Mouse (Mus musculus) liver, embryonic 12.5 days (tissue): ENCODE measurements at regions not wholly inside any gene's neighbourhood (a gene's known extent, or its start where the extent isn't known, plus 50 kb on each side); places are given as distances from the start of the nearest gene placed in this dataset.

Experiments used
- ATAC-seq: fragments of 200-750 bp; cut with Nextera tagmentation; 2 replicates; pipeline ENCODE4 v1.8.0; 2017; ENCODE audit warnings: moderate number of reproducible peaks, mild to moderate bottlenecking, moderate library complexity
- H3K27ac ChIP-seq: fragments of 300-500 bp; sonication (generic); 2 replicates; pipeline ENCODE4 v1.5.1; 2016; ENCODE audit warnings: mild to moderate bottlenecking
- H3K27me3 ChIP-seq: fragments of 300-500 bp; sonication (generic); replicated peaks from 2 replicates; pipeline ENCODE4 v1.6.1; 2016; ENCODE audit warnings: mild to moderate bottlenecking, moderate library complexity
- H3K36me3 ChIP-seq: fragments of 300-500 bp; sonication (generic); 2 replicates; pipeline ENCODE4 v1.6.1; 2016; ENCODE audit warnings: mild to moderate bottlenecking, moderate library complexity
- H3K4me1 ChIP-seq: fragments of 300-500 bp; sonication (generic); 2 replicates; pipeline ENCODE4 v1.6.1; 2016
- H3K4me2 ChIP-seq: fragments of 300-500 bp; sonication (generic); 2 replicates; pipeline ENCODE4 v1.6.1; 2016; ENCODE audit warnings: mild to moderate bottlenecking, moderate library complexity
- H3K4me3 ChIP-seq: fragments of 300-500 bp; sonication (generic); 2 replicates; pipeline ENCODE4 v1.5.1; 2016; ENCODE audit warnings: mild to moderate bottlenecking, moderate library complexity
- H3K9ac ChIP-seq: fragments of 300-500 bp; sonication (generic); 2 replicates; pipeline ENCODE4 v1.6.1; 2016; ENCODE audit warnings: mild to moderate bottlenecking, moderate library complexity
- H3K9me3 ChIP-seq: fragments of 300-500 bp; sonication (generic); replicated peaks from 2 replicates; pipeline ENCODE4 v1.6.1; 2016; ENCODE audit warnings: mild to moderate bottlenecking, moderate library complexity
- WGBS: fragments of 180-500 bp; shearing (Covaris S2); methylation state at CpG from one replicate; pipeline ENCODE4 v1.1.7; 2016; ENCODE audit not compliant: insufficient replicate concordance; 5-methylcytosine and 5-hydroxymethylcytosine counted together

DNA sequence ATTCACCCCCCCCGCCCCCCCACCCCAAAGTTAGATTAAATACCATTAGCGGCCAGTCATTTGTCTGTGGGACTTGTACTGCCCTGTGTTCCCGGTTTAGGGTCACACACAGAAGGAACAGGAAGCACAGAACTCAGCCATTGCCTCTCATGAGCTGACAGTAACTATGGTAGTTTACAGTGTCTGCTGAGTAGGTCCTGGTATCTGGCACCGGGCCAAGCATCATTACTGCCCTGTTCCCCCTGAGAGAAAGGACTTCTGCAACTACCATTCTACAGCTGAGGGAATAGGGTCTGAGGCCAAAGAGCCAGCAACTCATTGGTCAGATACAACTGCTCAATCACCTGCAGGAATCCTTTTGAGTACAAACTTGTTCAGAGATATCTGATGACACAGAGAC is 111.4 kb upstream of the Jun start:
- ATAC-seq = no peak
- Histone ChIP-seq H3K36me3 (no peaks in the 10 kb centered on the region), H3K9me3 (no peaks in the 10 kb centered on the region), H3K27ac (peak overlapping the region; percentile 81; the same call in 1 of the 2 replicates), H3K4me1 (peaks cover 46% of the 10 kb centered on the region), H3K4me2 (no peak overlapping the region), H3K4me3 (no peak overlapping the region), H3K27me3 (no peaks in the 10 kb centered on the region), H3K9ac (no peak overlapping the region)
- 62% methylated on average over 4 of the region's 4 CpGs for WGBS

DNA sequence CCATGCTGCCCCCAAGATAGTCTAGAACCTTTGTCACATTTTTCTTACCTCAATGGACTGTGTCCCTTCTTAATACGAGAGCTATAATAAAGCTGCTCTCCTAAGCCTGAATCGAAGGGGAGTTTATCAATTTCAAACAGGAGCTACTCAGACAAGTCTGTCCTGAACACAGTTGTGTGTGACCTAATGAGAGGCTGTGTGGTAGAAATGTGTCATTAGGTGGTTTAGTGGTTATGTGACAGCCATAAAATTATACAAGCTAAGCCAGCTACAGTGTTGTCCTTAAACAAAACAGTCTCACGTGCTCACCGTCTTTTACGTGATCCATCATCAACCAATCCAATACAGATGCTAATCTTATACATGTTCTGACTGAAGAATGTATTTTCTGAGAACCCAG is 114.5 kb upstream of the Jun start:
- Histone ChIP-seq H3K9ac (no peak overlapping the region), H3K27ac (no peak overlapping the region), H3K4me1 (peaks cover 21% of the 10 kb centered on the region), H3K9me3 (no peaks in the 10 kb centered on the region), H3K4me2 (no peak overlapping the region), H3K4me3 (no peak overlapping the region), H3K36me3 (no peaks in the 10 kb centered on the region), H3K27me3 (no peaks in the 10 kb centered on the region)
- ATAC-seq = no peak
- WGBS = 70% methylated on average over 5 of the region's 5 CpGs

DNA sequence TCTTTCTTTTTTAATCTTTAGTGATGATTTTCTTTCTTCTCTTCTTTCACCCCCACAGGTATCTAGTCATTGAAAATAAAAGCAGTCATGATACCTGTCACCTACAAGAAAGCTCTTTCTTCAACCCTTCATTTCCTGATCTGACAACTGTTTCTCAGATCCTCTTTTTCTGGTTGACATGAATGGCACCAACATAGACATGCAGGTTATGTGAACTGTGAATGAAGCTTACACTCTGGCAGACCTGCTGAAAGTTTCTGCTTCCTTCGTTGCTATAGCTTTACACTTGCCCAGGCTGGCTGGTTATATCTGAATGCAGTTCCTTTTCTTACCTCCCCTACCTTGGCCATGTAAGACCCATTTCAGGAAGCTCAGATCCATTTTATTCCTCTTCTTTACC is 115.2 kb upstream of the Jun start:
- 70% methylated on average over 1 of the region's 1 CpGs for WGBS
- Histone ChIP-seq H3K27ac (no peak overlapping the region), H3K4me1 (peaks cover 14% of the 10 kb centered on the region)

GRCm38 (mm10) chr4:95169702-95170101 is 117.7 kb upstream of the Jun start:
- no peak overlapping the region for H3K27ac ChIP-seq
- H3K27me3 ChIP-seq = no peaks in the 10 kb centered on the region
- H3K9ac ChIP-seq = no peak overlapping the region
- 57% methylated on average over 2 of the region's 2 CpGs for WGBS
- no peak overlapping the region for H3K4me2 ChIP-seq
- no peak for ATAC-seq
- no peaks in the 10 kb centered on the region for H3K4me1 ChIP-seq
- H3K36me3 ChIP-seq = no peaks in the 10 kb centered on the region
- H3K9me3 ChIP-seq = no peaks in the 10 kb centered on the region
- no peak overlapping the region for H3K4me3 ChIP-seq

More for the DNA sequence above, 115.2 kb upstream of the Jun start:
- no peak for ATAC-seq
- no peaks in the 10 kb centered on the region for H3K27me3 ChIP-seq
- H3K9ac ChIP-seq = no peak overlapping the region
- H3K4me3 ChIP-seq = no peak overlapping the region
- no peak overlapping the region for H3K4me2 ChIP-seq
- no peaks in the 10 kb centered on the region for H3K36me3 ChIP-seq
- H3K9me3 ChIP-seq = no peaks in the 10 kb centered on the region

DNA sequence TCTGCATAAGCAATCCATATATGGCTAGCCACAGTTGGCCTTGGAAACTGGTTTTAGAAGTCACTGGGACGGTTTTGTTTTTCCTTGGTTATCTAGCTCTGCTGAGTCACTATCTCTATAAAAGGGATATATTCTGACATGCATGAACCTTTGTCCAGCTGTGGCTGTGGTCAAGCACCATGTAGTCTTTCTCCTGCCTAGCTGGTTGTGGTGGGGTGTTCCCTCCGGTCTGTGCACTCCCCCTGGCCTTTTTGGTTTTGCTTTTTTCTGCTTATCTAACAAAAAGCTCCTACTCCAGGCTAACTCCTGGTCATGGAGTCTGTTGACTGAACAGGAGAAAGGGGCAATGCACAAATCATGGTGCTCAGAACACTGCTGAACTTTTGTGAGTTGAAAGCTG is 125.7 kb upstream of the Jun start:
- no peak overlapping the region for H3K9ac ChIP-seq
- H3K9me3 ChIP-seq = no peaks in the 10 kb centered on the region
- H3K4me2 ChIP-seq = no peak overlapping the region
- H3K27ac ChIP-seq = no peak overlapping the region
- no peak for ATAC-seq
- WGBS = 16% methylated on average over 2 of the region's 2 CpGs
- H3K4me3 ChIP-seq = no peak overlapping the region
- H3K4me1 ChIP-seq = peaks cover 10% of the 10 kb centered on the region
- H3K27me3 ChIP-seq = no peaks in the 10 kb centered on the region
- H3K36me3 ChIP-seq = no peaks in the 10 kb centered on the region

DNA sequence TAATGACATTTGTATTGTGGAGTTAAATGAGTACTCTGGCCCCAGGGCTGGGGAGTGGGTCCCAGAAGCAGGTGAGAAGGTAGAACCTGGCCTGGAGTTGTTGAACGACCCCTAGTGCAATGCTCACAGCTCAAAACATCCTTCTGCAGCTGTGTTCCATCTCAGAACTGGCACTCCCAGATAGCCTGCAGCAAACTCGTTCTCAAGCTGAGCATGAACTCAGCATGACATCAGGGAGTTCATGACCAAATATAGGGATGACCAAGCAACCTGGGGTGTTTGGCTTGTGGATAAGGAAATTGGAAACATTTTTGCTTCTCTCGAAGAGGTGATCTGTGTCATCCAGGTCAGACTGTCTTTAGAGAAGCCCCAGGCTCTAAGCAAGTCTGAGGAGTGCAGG is 126.4 kb upstream of the Jun start:
- no peaks in the 10 kb centered on the region for H3K36me3 ChIP-seq
- ATAC-seq = 0 out of 2 replicates have a peak, but pooled peaks have one; percentile 40
- H3K27me3 ChIP-seq = no peaks in the 10 kb centered on the region
- no peaks in the 10 kb centered on the region for H3K9me3 ChIP-seq
- no peak overlapping the region for H3K9ac ChIP-seq
- H3K27ac ChIP-seq = no peak overlapping the region
- H3K4me1 ChIP-seq = peaks cover 10% of the 10 kb centered on the region
- no peak overlapping the region for H3K4me3 ChIP-seq
- no peak overlapping the region for H3K4me2 ChIP-seq
- WGBS = 44% methylated on average over 3 of the region's 3 CpGs

DNA sequence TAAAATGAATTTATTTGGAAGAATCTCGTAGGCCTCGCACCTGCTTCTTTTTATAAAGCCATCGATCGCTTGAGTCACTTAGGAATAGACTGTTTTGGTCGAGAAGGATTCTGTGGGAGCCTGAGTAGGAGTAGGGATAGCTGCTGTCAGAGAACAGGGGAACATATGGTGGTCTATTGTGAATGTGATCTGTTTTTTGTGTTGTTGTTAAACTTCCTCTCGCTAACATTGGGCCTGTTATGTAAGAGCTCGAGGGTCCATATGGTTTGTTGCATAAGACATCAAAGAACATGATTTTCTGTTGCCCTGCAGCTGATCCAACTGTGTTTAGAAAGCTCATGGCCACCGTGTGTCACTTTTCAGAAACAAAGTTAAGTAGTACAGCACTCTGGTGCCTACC is 126.9 kb upstream of the Jun start:
- Histone ChIP-seq H3K4me3 (no peak overlapping the region), H3K27ac (no peak overlapping the region), H3K9me3 (no peaks in the 10 kb centered on the region), H3K9ac (no peak overlapping the region), H3K4me2 (no peak overlapping the region), H3K27me3 (no peaks in the 10 kb centered on the region), H3K4me1 (peaks cover 10% of the 10 kb centered on the region), H3K36me3 (no peaks in the 10 kb centered on the region)
- 76% methylated on average over 8 of the region's 8 CpGs for WGBS
- ATAC-seq = no peak

- peaks cover 10% of the 10 kb centered on the region for H3K4me1 ChIP-seq
- H3K36me3 ChIP-seq = no peaks in the 10 kb centered on the region
- 91% methylated on average over 5 of the region's 5 CpGs for WGBS
- ATAC-seq = no peak
- no peaks in the 10 kb centered on the region for H3K9me3 ChIP-seq
- H3K4me3 ChIP-seq = no peak overlapping the region
- no peak overlapping the region for H3K4me2 ChIP-seq
- no peak overlapping the region for H3K9ac ChIP-seq
- H3K27ac ChIP-seq = no peak overlapping the region
- H3K27me3 ChIP-seq = no peaks in the 10 kb centered on the region
Observed at GRCm38 (mm10) chr4:95180446-95180845, 128.4 kb upstream of the Jun start.

DNA sequence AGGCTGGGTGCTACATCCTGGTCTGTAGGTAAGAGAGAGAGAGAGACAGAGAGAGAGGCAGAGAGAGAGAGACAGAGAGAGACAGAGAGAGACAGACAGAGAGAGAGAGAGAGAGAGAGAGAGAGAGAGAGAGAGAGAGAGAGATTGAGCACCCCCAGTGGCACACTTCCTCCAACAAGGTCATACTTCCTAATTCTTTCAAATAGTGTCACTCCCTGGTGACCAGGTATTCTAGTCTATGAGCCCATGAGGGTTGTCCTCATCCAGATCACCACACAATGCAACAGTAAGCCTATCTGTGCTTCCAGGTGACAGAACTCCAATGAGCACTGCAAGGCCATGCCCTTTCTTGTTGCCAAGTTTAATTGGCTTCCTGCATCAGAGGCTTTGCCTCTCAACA is 129.0 kb upstream of the Jun start:
- ATAC-seq = no peak
- no peak overlapping the region for H3K9ac ChIP-seq
- no peak overlapping the region for H3K4me2 ChIP-seq
- H3K27me3 ChIP-seq = no peaks in the 10 kb centered on the region
- no peaks in the 10 kb centered on the region for H3K9me3 ChIP-seq
- no peak overlapping the region for H3K27ac ChIP-seq
- H3K4me1 ChIP-seq = peaks cover 10% of the 10 kb centered on the region
- H3K4me3 ChIP-seq = no peak overlapping the region
- H3K36me3 ChIP-seq = no peaks in the 10 kb centered on the region

GRCm38 (mm10) chr4:95184180-95184579 is 132.2 kb upstream of the Jun start:
- no peaks in the 10 kb centered on the region for H3K9me3 ChIP-seq
- 83% methylated on average over 4 of the region's 4 CpGs for whole genome bisulfite sequencing
- H3K27ac ChIP-seq = no peak overlapping the region
- no peaks in the 10 kb centered on the region for H3K36me3 ChIP-seq
- no peak overlapping the region for H3K4me3 ChIP-seq
- peaks cover 6% of the 10 kb centered on the region for H3K4me1 ChIP-seq
- no peak overlapping the region for H3K4me2 ChIP-seq
- no peak overlapping the region for H3K9ac ChIP-seq
- H3K27me3 ChIP-seq = 0 out of 2 replicates have a peak, but pooled peaks cover 3% of the 10 kb centered on the region
- ATAC-seq = no peak

DNA sequence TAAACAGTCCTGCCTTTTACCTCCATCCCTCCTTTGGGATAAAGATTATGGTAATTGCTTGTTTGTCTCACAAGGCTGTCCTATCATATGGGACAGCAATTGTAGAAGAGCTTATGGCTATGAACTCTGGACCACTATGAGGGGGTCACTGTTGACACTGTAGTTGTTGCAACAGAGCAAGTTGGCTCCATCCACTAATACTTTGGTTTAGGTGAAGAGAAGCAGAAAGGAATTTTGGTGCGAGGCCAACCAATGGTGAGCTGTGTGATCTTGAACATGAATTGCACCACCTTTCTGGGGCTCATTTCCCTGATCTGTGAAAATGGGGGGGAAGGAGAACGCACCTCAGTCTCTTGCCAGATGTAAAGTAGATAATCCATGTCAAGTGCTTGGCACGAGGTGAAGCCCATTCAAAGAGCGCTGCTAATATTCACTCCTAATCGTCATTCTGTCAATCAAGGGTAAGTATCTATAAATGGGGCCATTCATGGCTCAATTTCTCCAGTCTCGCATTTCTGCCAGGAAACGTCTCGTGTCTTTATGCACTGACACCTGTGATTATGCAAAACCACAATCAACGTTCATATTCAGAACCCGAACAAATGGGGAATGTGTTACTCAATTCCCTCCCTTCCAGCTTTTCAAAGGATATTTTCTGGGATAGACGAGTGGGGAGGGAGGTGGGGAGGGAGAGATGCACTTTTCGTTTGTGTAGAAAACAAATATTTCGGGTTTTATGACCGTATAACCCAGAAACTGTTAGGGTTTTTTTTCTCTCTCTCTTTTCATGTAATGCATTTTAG is 133.3 kb upstream of the Jun start:
- H3K9ac ChIP-seq = no peak overlapping the region
- H3K4me3 ChIP-seq = no peak overlapping the region
- no peak overlapping the region for H3K27ac ChIP-seq
- ATAC-seq = no peak
- H3K27me3 ChIP-seq = 0 out of 2 replicates have a peak, but pooled peaks cover 3% of the 10 kb centered on the region
- no peaks in the 10 kb centered on the region for H3K36me3 ChIP-seq
- peaks cover 6% of the 10 kb centered on the region for H3K4me1 ChIP-seq
- WGBS = 69% methylated on average over 14 of the region's 14 CpGs
- H3K9me3 ChIP-seq = no peaks in the 10 kb centered on the region
- no peak overlapping the region for H3K4me2 ChIP-seq

- Histone ChIP-seq H3K4me2 (no peak overlapping the region), H3K9me3 (no peaks in the 10 kb centered on the region), H3K27ac (no peak overlapping the region), H3K27me3 (0 out of 2 replicates have a peak, but pooled peaks cover 3% of the 10 kb centered on the region), H3K36me3 (no peaks in the 10 kb centered on the region), H3K4me3 (no peak overlapping the region), H3K9ac (no peak overlapping the region), H3K4me1 (peaks cover 6% of the 10 kb centered on the region)
- no peak for ATAC-seq
- WGBS = 77% methylated on average over 3 of the region's 3 CpGs
Observed at GRCm38 (mm10) chr4:95185916-95186200, 133.8 kb upstream of the Jun start.

DNA sequence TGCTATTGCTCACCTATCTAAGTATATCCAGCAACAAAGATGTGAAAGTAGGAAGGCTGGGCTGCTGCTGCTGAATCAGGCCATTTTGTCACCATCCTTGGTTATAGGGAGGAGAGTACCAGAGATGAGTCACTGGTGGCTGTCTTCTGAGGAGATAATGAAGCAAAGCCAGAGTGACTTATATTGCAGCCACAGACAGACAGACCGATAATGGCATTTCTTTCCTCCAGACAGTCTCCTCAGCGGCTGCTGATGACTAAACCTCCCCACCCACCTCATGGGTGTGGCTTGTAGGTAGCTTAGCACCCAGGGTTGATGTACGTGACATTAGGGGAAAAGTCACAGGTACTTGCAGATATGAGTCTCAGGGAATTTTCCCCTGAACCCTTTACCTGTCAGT is 136.1 kb upstream of the Jun start:
- 42% methylated on average over 3 of the region's 3 CpGs for WGBS
- no peaks in the 10 kb centered on the region for H3K36me3 ChIP-seq
- H3K9ac ChIP-seq = no peak overlapping the region
- ATAC-seq = peak; percentile 25
- no peaks in the 10 kb centered on the region for H3K9me3 ChIP-seq
- no peak overlapping the region for H3K4me2 ChIP-seq
- peaks cover 24% of the 10 kb centered on the region for H3K4me1 ChIP-seq
- H3K27ac ChIP-seq = no peak overlapping the region
- H3K4me3 ChIP-seq = no peak overlapping the region
- H3K27me3 ChIP-seq = 0 out of 2 replicates have a peak, but pooled peaks cover 3% of the 10 kb centered on the region
